Mouse (Mus musculus): ENCODE data around the gene Kcnk13. TPM values are rescaled to one million over a fixed set of nuclear protein-coding genes. Genes with fewer than 3 reads are reported as not detected.

Gene Kcnk13
- polyA plus RNA-seq, 1 experiment from 2014 or later: 0.31 TPM

- 75% methylated on average over 12 of the region's 12 CpGs for WGBS
Measured at GRCm38 (mm10) chr12:100023821-100024365, 59.6 kb downstream of the Kcnk13 start.

DNA sequence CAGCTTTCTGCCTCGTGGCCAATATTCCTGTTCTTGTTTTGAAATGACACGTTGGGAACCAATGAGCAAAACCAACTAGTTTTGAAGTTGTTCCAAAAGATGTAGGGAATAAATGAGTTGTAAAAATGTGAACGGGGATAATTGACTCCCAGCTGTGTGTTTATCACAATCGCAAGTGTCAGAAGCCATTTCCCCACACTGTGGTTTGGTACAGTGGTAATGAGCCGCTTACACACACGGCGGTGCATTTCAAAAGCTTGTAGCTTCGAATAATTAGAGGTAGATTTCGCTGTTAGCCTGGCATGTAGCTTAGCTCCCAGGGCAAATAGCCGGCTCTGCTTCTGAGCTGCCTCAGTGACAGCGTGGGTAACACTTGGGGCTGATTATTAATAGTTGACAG lies 61.4 kb downstream of the Kcnk13 start:
- ATAC-seq (replicated peaks; ENCODE audit: insufficient number of reproducible peaks, insufficient read depth, low FRiP score, low read depth): no peak
- WGBS: 64% methylated on average over 11 of the region's 11 CpGs
- Histone ChIP-seq H3K27me3 (no peaks in the 10 kb centered on the region), H3K4me3 (no peak overlapping the region), H3K36me3 (no peaks in the 10 kb centered on the region), H3K9me3 (replicated peaks) (no peaks in the 10 kb centered on the region), H3K4me2 (no peak overlapping the region), H3K4me1 (replicated peaks) (no peaks in the 10 kb centered on the region), H3K27ac (no peak overlapping the region), H3K9ac (no peak overlapping the region)

More at GRCm38 (mm10) chr12:100023821-100024365, 59.6 kb downstream of the Kcnk13 start:
- Histone ChIP-seq H3K27ac (no peak overlapping the region), H3K4me1 (replicated peaks) (no peaks in the 10 kb centered on the region), H3K9ac (no peak overlapping the region), H3K4me3 (no peak overlapping the region), H3K9me3 (replicated peaks) (no peaks in the 10 kb centered on the region), H3K27me3 (no peaks in the 10 kb centered on the region), H3K4me2 (no peak overlapping the region), H3K36me3 (no peaks in the 10 kb centered on the region)
- ATAC-seq (replicated peaks; ENCODE audit: insufficient number of reproducible peaks, insufficient read depth, low FRiP score, low read depth): no peak

DNA sequence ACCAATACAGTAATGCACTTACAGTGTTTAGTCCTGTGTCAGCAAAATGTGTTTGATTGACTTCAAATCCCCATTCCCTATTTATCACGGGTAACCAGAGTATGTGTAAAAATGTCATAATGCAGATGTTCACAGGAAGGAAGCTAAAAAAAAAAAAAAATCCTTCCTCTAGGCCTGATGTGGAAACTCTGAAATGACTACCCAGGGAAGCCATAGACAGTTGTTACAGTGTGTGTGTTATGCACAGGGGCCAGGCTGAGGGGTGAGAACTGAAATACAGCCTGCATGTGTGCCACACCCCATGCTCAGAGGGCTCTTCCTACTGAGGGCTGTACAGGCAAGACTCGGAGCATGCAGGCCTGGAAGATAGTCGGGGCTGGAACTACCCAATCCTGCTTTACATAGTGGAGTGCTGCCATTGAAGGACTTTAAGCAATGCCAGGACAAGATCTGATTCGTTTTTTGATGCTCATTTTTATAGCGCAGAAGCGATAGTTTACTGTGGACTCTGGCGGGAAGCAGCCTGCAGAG lies 62.5 kb downstream of the Kcnk13 start:
- Histone ChIP-seq H3K4me1 (replicated peaks) (no peaks in the 10 kb centered on the region), H3K4me3 (no peak overlapping the region), H3K9ac (no peak overlapping the region), H3K36me3 (no peaks in the 10 kb centered on the region), H3K27me3 (no peaks in the 10 kb centered on the region), H3K27ac (no peak overlapping the region), H3K4me2 (no peak overlapping the region), H3K9me3 (replicated peaks) (no peaks in the 10 kb centered on the region)
- WGBS: 66% methylated on average over 7 of the region's 7 CpGs
- no peak for ATAC-seq (replicated peaks; ENCODE audit: insufficient number of reproducible peaks, insufficient read depth, low FRiP score, low read depth)

DNA sequence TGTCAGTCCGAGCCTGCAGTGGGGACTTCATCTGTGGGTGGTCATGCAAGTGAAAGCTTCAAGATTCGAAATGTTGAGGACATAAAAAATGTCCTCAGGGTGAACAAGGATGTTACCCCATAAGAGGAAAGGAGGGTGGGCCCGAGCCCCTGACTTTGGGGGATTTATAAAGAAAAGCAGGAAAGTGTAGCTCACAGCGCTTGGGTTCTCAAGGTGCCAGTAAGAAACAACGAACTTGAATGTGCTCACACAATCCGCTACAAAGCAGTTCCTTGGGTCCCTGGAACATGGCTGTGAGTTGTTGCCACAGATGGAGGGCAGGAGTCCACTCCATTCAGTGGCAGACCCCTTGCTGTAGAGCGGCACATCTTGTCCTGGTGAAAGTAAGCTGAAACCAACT lies 63.0 kb downstream of the Kcnk13 start:
- no peak for ATAC-seq (replicated peaks; ENCODE audit: insufficient number of reproducible peaks, insufficient read depth, low FRiP score, low read depth)
- H3K9ac ChIP-seq: no peak overlapping the region
- H3K4me1 ChIP-seq (replicated peaks): no peaks in the 10 kb centered on the region
- no peaks in the 10 kb centered on the region for H3K36me3 ChIP-seq
- WGBS: 78% methylated on average over 7 of the region's 7 CpGs
- no peak overlapping the region for H3K4me3 ChIP-seq
- no peaks in the 10 kb centered on the region for H3K27me3 ChIP-seq
- H3K4me2 ChIP-seq: no peak overlapping the region
- no peak overlapping the region for H3K27ac ChIP-seq
- no peaks in the 10 kb centered on the region for H3K9me3 ChIP-seq (replicated peaks)

DNA sequence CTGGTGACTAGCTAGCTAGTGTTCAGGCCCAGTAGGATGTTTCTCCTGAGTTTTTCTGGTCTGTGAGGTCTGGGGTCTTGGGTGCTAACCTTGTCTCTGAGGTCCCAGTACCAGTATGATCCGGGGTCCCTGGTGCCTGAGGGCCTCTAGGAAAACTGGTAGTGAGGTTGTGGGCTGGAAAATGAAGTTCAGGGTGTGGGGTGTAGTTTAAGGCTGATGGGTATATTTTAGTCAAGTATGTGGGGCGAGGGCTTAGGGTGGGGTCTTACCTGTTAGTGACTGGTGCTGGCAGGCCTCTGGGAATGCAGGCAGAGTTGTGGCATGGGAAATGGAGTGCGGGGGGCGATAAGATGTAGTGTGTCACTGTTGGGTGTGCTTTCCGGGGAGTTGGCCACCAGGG lies 67.4 kb downstream of the Kcnk13 start:
- H3K4me3 ChIP-seq: no peak overlapping the region
- no peaks in the 10 kb centered on the region for H3K4me1 ChIP-seq (replicated peaks)
- no peak overlapping the region for H3K27ac ChIP-seq
- no peak overlapping the region for H3K4me2 ChIP-seq
- 78% methylated on average over 5 of the region's 5 CpGs for WGBS
- H3K9me3 ChIP-seq (replicated peaks): no peaks in the 10 kb centered on the region
- no peak for ATAC-seq (replicated peaks; ENCODE audit: insufficient number of reproducible peaks, insufficient read depth, low FRiP score, low read depth)
- H3K9ac ChIP-seq: no peak overlapping the region
- no peaks in the 10 kb centered on the region for H3K36me3 ChIP-seq
- no peaks in the 10 kb centered on the region for H3K27me3 ChIP-seq

- no peaks in the 10 kb centered on the region for H3K36me3 ChIP-seq
- no peaks in the 10 kb centered on the region for H3K9me3 ChIP-seq (replicated peaks)
- no peak overlapping the region for H3K4me3 ChIP-seq
- H3K4me2 ChIP-seq: no peak overlapping the region
- H3K4me1 ChIP-seq (replicated peaks): no peaks in the 10 kb centered on the region
- WGBS: 79% methylated on average over 4 of the region's 4 CpGs
- H3K27ac ChIP-seq: no peak overlapping the region
- ATAC-seq (replicated peaks; ENCODE audit: insufficient number of reproducible peaks, insufficient read depth, low FRiP score, low read depth): no peak
- H3K9ac ChIP-seq: no peak overlapping the region
- no peaks in the 10 kb centered on the region for H3K27me3 ChIP-seq
Measured at GRCm38 (mm10) chr12:100032521-100032920, 68.2 kb downstream of the Kcnk13 start.

- H3K4me2 ChIP-seq: no peak overlapping the region
- H3K36me3 ChIP-seq: no peaks in the 10 kb centered on the region
- no peak overlapping the region for H3K9ac ChIP-seq
- 80% methylated on average over 5 of the region's 5 CpGs for WGBS
- H3K27ac ChIP-seq: no peak overlapping the region
- no peaks in the 10 kb centered on the region for H3K27me3 ChIP-seq
- H3K9me3 ChIP-seq (replicated peaks): no peaks in the 10 kb centered on the region
- H3K4me1 ChIP-seq (replicated peaks): no peaks in the 10 kb centered on the region
- H3K4me3 ChIP-seq: no peak overlapping the region
- ATAC-seq (replicated peaks; ENCODE audit: insufficient number of reproducible peaks, insufficient read depth, low FRiP score, low read depth): no peak
Measured at GRCm38 (mm10) chr12:100038741-100039262, 74.5 kb downstream of the Kcnk13 start.

DNA sequence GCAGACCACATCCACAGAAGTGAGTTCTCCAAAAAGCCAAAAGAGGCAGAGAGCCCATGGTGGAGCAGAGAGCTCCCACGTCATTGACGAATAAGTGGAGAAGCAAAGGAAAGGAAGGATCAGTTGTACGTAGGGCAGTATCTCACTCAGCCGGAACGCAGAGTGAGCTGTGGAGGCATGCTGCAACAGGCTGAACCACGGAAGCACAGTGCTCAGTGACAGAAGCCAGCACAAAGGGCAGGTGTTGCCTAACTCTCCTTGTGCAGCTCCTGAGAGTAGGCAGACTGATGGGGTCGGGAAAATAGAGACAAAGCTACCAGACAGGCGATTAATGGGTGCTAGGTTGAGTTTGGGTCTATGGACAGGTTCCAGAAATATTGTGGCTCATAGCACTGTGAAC lies 77.8 kb downstream of the Kcnk13 start:
- 69% methylated on average over 8 of the region's 8 CpGs for WGBS
- H3K4me3 ChIP-seq: no peak overlapping the region
- H3K4me2 ChIP-seq: no peak overlapping the region
- ATAC-seq (replicated peaks; ENCODE audit: insufficient number of reproducible peaks, insufficient read depth, low FRiP score, low read depth): no peak
- no peaks in the 10 kb centered on the region for H3K9me3 ChIP-seq (replicated peaks)
- H3K27ac ChIP-seq: no peak overlapping the region
- no peaks in the 10 kb centered on the region for H3K36me3 ChIP-seq
- no peak overlapping the region for H3K9ac ChIP-seq
- H3K4me1 ChIP-seq (replicated peaks): no peaks in the 10 kb centered on the region
- no peaks in the 10 kb centered on the region for H3K27me3 ChIP-seq

GRCm38 (mm10) chr12:100044704-100045103 lies 80.4 kb downstream of the Kcnk13 start:
- Histone ChIP-seq H3K27ac (no peak overlapping the region), H3K4me3 (no peak overlapping the region), H3K36me3 (no peaks in the 10 kb centered on the region), H3K4me1 (replicated peaks) (no peaks in the 10 kb centered on the region), H3K9me3 (replicated peaks) (no peaks in the 10 kb centered on the region), H3K27me3 (no peaks in the 10 kb centered on the region), H3K4me2 (no peak overlapping the region), H3K9ac (no peak overlapping the region)
- WGBS: 56% methylated on average over 4 of the region's 4 CpGs
- ATAC-seq (replicated peaks; ENCODE audit: insufficient number of reproducible peaks, insufficient read depth, low FRiP score, low read depth): no peak

- Histone ChIP-seq H3K4me2 (no peak overlapping the region), H3K27ac (no peak overlapping the region), H3K9me3 (replicated peaks) (no peaks in the 10 kb centered on the region), H3K4me3 (no peak overlapping the region), H3K9ac (no peak overlapping the region), H3K36me3 (no peaks in the 10 kb centered on the region), H3K4me1 (replicated peaks) (no peaks in the 10 kb centered on the region), H3K27me3 (no peaks in the 10 kb centered on the region)
- ATAC-seq (replicated peaks; ENCODE audit: insufficient number of reproducible peaks, insufficient read depth, low FRiP score, low read depth): no peak
- 54% methylated on average over 7 of the region's 7 CpGs for WGBS
Measured at GRCm38 (mm10) chr12:100050552-100050951, 86.3 kb downstream of the Kcnk13 start.

- WGBS: 70% methylated on average over 5 of the region's 5 CpGs
- H3K36me3 ChIP-seq: no peaks in the 10 kb centered on the region
- no peak overlapping the region for H3K4me2 ChIP-seq
- no peak overlapping the region for H3K27ac ChIP-seq
- H3K9me3 ChIP-seq (replicated peaks): no peaks in the 10 kb centered on the region
- H3K27me3 ChIP-seq: no peaks in the 10 kb centered on the region
- ATAC-seq (replicated peaks; ENCODE audit: insufficient number of reproducible peaks, insufficient read depth, low FRiP score, low read depth): no peak
- H3K4me1 ChIP-seq (replicated peaks): no peaks in the 10 kb centered on the region
- no peak overlapping the region for H3K9ac ChIP-seq
- no peak overlapping the region for H3K4me3 ChIP-seq
Measured at GRCm38 (mm10) chr12:100053617-100054016, 89.3 kb downstream of the Kcnk13 start.

- H3K9me3 ChIP-seq (replicated peaks): no peaks in the 10 kb centered on the region
- no peaks in the 10 kb centered on the region for H3K27me3 ChIP-seq
- no peak overlapping the region for H3K4me3 ChIP-seq
- no peaks in the 10 kb centered on the region for H3K36me3 ChIP-seq
- H3K27ac ChIP-seq: no peak overlapping the region
- no peak overlapping the region for H3K4me2 ChIP-seq
- H3K9ac ChIP-seq: no peak overlapping the region
- WGBS: 80% methylated on average over 10 of the region's 10 CpGs
- H3K4me1 ChIP-seq (replicated peaks): 0 out of 2 replicates have a peak, but pooled peaks cover 2% of the 10 kb centered on the region
- 0 out of 2 replicates have a peak, but pooled peaks have one; percentile 31 for ATAC-seq (replicated peaks; ENCODE audit: insufficient number of reproducible peaks, insufficient read depth, low FRiP score, low read depth)
Measured at GRCm38 (mm10) chr12:100061071-100061470, 96.8 kb downstream of the Kcnk13 start.
